Mouse (Mus musculus) olfactory bulb, adult 2 months (tissue): ENCODE measurements around the gene Hist1h3f. TPM values are rescaled to one million over a fixed set of nuclear protein-coding genes. Genes with fewer than 3 reads are reported as not detected.
"Not testable (repeated sequence)": the region's sequence is repeated elsewhere in the genome, so short reads cannot be mapped to it uniquely, and the experiment has no call there.

Experiments used
- H3K27ac ChIP-seq: fragments of 200-500 bp; 2 replicates; pipeline ENCODE4 v1.5.1; 2012; ENCODE audit warnings: low read depth, low read length; ENCODE audit not compliant: insufficient read depth
- H3K4me1 ChIP-seq: fragments of 200-500 bp; 2 replicates; pipeline ENCODE4 v1.6.1; 2012; ENCODE audit warnings: low read length; ENCODE audit not compliant: control insufficient read depth, insufficient read depth
- H3K4me3 ChIP-seq: fragments of 200-500 bp; 2 replicates; pipeline ENCODE4 v1.5.1; 2012; ENCODE audit warnings: mild to moderate bottlenecking, low read depth, low read length, moderate library complexity; ENCODE audit not compliant: insufficient read depth
- CTCF ChIP-seq: fragments of 200-500 bp; IDR thresholded peaks from 2 replicates; pipeline ENCODE4 v1.5.1; 2012; ENCODE audit warnings: low read depth, mild to moderate bottlenecking, low read length, moderate library complexity; ENCODE audit not compliant: insufficient read depth
- POLR2A ChIP-seq: fragments of 200-500 bp; IDR thresholded peaks from 2 replicates; pipeline ENCODE4 v1.6.1; 2012; ENCODE audit warnings: mild to moderate bottlenecking, low read depth, low read length, moderate library complexity; ENCODE audit not compliant: insufficient read depth
- WGBS: fragments of 180-500 bp; shearing (Covaris S2); methylation state at CpG from one replicate; pipeline ENCODE4 v1.1.7; 2018; 5-methylcytosine and 5-hydroxymethylcytosine counted together
- polyA plus RNA-seq: library from polyadenylated mRNA; stranded (reverse); fragments of >200 nt; gene quantifications from 2 replicates; pipeline ENCODE4 v1.2.4, GENCODE M21; 2012; ENCODE audit warnings: low replicate concordance; ENCODE audit not compliant: missing spikeins, insufficient read depth, insufficient read length

Hist1h3f gene
- polyA plus RNA-seq, 1 experiment, result not detected

DNA sequence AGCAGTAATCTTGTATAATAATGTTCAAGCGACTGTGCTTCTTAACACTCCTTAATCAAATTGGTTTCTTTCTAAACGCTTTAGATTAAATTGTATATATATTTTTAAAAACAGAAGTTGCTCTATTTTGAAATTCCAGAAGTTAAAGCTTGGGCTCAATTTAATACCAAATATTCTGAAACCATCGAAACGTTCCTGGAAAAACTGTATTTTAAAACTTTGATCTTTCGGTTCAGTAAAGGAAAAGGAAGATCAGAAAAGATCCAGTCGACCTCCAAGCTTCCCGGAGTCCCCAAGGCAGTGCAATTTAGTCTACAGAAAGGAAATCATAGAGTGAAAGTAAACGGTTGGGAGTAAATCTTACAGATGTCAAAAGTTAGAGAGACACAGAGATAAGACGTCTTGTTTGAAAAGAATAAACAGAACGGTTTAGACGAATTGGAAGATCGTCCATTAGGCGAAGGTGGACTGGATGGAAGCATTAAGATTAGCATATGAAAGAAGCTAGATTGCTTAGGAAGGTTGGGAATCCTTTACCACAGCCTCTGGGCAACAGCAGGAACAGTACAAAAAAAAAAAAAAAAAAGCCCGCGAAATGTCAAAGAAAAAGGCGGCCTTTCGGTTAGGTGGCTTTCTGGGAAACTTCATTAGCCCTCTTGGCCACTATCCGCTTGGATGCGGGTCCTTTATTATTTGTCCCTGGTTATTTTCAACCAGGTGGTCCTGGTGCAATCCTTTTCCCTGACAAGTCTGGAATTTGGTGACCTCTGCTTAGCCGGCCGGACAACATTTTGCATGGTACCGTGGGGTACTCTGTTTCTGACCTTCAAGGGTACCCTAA lies 42.5 kb downstream of the Hist1h3f start:
- 1% methylated on average over 22 of the region's 22 CpGs for WGBS
- Histone ChIP-seq H3K27ac (no peak overlapping the region), H3K4me1 (peaks cover 3% of the 10 kb centered on the region; the same call in 1 of the 2 replicates), H3K4me3 (peak overlapping the region; percentile 13; the same call in 1 of the 2 replicates)
- TF ChIP-seq CTCF, result no peak
- no peak for TF ChIP-seq POLR2A

- WGBS, result 5% methylated on average over 1 of the region's 1 CpGs
- Histone ChIP-seq H3K4me1 (peaks cover 3% of the 10 kb centered on the region; the same call in 1 of the 2 replicates), H3K27ac (no peak overlapping the region), H3K4me3 (no peak overlapping the region)
- no peak for TF ChIP-seq CTCF
- TF ChIP-seq POLR2A, result no peak
Observed at GRCm38 (mm10) chr13:23586940-23587225, 43.0 kb downstream of the Hist1h3f start.

DNA sequence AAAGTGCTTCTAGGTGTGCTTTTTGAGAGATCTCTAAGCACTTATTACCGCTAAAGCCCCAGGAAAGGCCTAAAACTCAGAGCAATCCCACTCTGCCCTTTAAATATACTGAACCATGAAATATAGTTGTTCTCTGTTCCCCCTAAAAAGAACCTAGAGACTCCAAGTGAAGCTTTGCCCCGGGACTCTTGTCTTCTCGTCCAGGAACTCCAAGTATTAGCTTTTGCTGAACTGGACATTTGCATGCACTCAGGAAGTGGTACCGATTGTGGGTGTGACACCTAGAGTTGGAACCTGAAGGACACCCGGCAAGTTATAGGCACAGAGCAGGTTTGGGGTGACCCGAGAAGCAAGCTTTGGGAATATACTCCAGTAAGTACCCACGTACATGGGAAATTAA lies 47.4 kb downstream of the Hist1h3f start:
- H3K4me3 ChIP-seq, result no peak overlapping the region
- 95% methylated on average over 7 of the region's 7 CpGs for WGBS
- no peaks in the 10 kb centered on the region for H3K4me1 ChIP-seq
- no peak for TF ChIP-seq CTCF
- TF ChIP-seq POLR2A, result no peak
- H3K27ac ChIP-seq, result no peak overlapping the region

DNA sequence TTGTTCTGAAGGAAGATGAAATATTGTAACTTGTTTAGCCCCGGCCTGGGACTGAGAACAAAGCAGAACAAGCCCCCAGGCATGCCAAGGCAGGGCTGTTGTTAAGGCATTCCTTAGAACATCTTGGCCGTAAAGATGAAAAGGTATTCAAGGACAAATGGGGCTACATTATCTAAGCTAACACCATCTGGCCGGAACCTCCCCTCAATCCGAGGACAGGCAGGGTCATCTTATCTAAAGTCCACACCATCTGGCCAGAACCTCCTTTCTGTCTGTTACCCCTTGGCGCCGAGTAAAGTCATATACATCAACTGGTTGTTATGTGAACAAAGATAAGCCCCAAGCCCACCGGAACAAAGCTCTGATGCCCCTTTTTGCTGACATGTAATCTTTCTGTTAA lies 48.0 kb downstream of the Hist1h3f start:
- not testable (repeated sequence) for H3K4me1 ChIP-seq, H3K27ac ChIP-seq, H3K4me3 ChIP-seq
- WGBS, result 94% methylated on average over 7 of the region's 7 CpGs

- 75% methylated on average over 7 of the region's 7 CpGs for WGBS
- no peak for TF ChIP-seq CTCF
- TF ChIP-seq POLR2A, result no peak
- Histone ChIP-seq H3K4me1 (no peaks in the 10 kb centered on the region), H3K27ac (no peak overlapping the region), H3K4me3 (no peak overlapping the region)
Observed at GRCm38 (mm10) chr13:23592614-23593013, 48.8 kb downstream of the Hist1h3f start.

DNA sequence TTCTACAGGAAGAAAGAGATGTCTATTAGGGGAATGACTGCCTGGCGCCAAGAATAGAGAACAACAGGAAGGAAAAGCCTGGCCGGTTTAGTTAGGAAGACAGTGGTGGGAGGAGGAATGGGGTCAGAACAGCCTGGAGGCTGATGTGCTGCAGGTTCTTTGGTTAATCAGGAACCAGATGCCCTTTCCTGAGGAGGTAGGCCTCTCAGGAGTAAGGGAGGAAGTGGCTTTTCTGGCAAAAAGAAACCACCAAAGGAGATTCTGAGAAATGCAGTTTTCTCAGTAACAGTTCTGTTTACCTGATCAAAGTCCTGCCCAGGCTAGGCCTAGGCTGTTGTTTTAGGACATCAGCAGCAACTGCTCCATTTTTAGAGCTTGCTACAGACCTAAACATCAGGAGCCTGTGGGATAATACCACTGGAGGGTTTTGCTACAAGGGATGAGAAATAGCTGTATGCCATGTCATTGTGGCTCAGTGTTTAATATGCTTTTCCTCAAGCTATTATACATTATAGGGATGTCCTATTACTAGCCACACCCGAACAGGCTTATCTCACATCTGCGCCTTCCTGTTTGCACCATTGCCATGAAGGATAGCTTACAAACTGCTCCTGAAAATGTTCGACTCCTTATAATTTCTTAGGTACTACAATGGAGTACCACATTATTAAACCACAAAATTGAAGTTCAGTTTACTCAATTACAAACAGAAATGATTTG lies 49.4 kb downstream of the Hist1h3f start:
- Histone ChIP-seq H3K4me1 (no peaks in the 10 kb centered on the region), H3K27ac (no peak overlapping the region), H3K4me3 (no peak overlapping the region)
- 85% methylated on average over 5 of the region's 5 CpGs for WGBS
- TF ChIP-seq CTCF, result no peak
- TF ChIP-seq POLR2A, result no peak

Other genes starting within 250 kb of the Hist1h3f start
- not detected in 2 replicates for gene Zfp322a, start 174.8 kb upstream of the Hist1h3f start, polyA plus RNA-seq
- gene Abt1, start 120.2 kb upstream of the Hist1h3f start, polyA plus RNA-seq, result not detected in 2 replicates
- not detected in 2 replicates for gene Btn1a1, start 78.2 kb upstream of the Hist1h3f start, polyA plus RNA-seq
- not detected in 2 replicates for gene Btn2a2, start 55.2 kb upstream of the Hist1h3f start, polyA plus RNA-seq
- not detected in 2 replicates for gene Hist1h4h, start 13.0 kb upstream of the Hist1h3f start, polyA plus RNA-seq
- gene Hist1h2af, start 10.1 kb upstream of the Hist1h3f start, polyA plus RNA-seq, result not detected in 2 replicates
- not detected in 2 replicates for gene Hist1h3g, start 8.6 kb upstream of the Hist1h3f start, polyA plus RNA-seq
- not detected in 2 replicates for gene Hist1h2bh, start 660 bp upstream of the Hist1h3f start, polyA plus RNA-seq
- not detected in 2 replicates for gene Hist1h4f, start 7.6 kb downstream of the Hist1h3f start, polyA plus RNA-seq
- gene Hist1h1d, start 9.2 kb downstream of the Hist1h3f start, polyA plus RNA-seq, result not detected in 2 replicates
- gene Hist1h3e, start 18.3 kb downstream of the Hist1h3f start, polyA plus RNA-seq, result not detected in 2 replicates
- not detected in 2 replicates for gene Hist1h2ae, start 27.2 kb downstream of the Hist1h3f start, polyA plus RNA-seq
- gene Hist1h2bg, start 27.3 kb downstream of the Hist1h3f start, polyA plus RNA-seq, result not detected in 2 replicates
- gene Hist1h2bf, start 30.1 kb downstream of the Hist1h3f start, polyA plus RNA-seq, result not detected in 2 replicates
- not detected in 2 replicates for gene Hist1h2ad, start 30.3 kb downstream of the Hist1h3f start, polyA plus RNA-seq
- not detected in 2 replicates for gene Hist1h3d, start 31.7 kb downstream of the Hist1h3f start, polyA plus RNA-seq
- gene Hist1h4d, start 37.5 kb downstream of the Hist1h3f start, polyA plus RNA-seq, result not detected in 2 replicates
- gene Hist1h2be, start 77.1 kb downstream of the Hist1h3f start, polyA plus RNA-seq, result not detected in 2 replicates
- gene Hist1h1e, start 78.5 kb downstream of the Hist1h3f start, polyA plus RNA-seq, result not detected in 2 replicates
- not detected in 2 replicates for gene Hist1h2ac, start 139.9 kb downstream of the Hist1h3f start, polyA plus RNA-seq
- not detected in 2 replicates for gene Hist1h2bc, start 140.1 kb downstream of the Hist1h3f start, polyA plus RNA-seq
- gene Hist1h1t, start 151.8 kb downstream of the Hist1h3f start, polyA plus RNA-seq, result not detected in 2 replicates
- gene Hist1h4c, start 154.4 kb downstream of the Hist1h3f start, polyA plus RNA-seq, result not detected in 2 replicates
- gene Hfe, start 166.8 kb downstream of the Hist1h3f start, polyA plus RNA-seq, result not detected in 2 replicates
- not detected in 2 replicates for gene Hist1h1c, start 194.8 kb downstream of the Hist1h3f start, polyA plus RNA-seq
- not detected in 2 replicates for gene Hist1h3c, start 201.6 kb downstream of the Hist1h3f start, polyA plus RNA-seq
- gene Hist1h2bb, start 202.7 kb downstream of the Hist1h3f start, polyA plus RNA-seq, result not detected in 2 replicates
- not detected in 2 replicates for gene Hist1h2ab, start 207.1 kb downstream of the Hist1h3f start, polyA plus RNA-seq
- not detected in 2 replicates for gene Hist1h3b, start 208.2 kb downstream of the Hist1h3f start, polyA plus RNA-seq
- not detected in 2 replicates for gene Hist1h4b, start 213.0 kb downstream of the Hist1h3f start, polyA plus RNA-seq
- gene Hist1h4a, start 217.2 kb downstream of the Hist1h3f start, polyA plus RNA-seq, result not detected in 2 replicates
- gene Hist1h3a, start 218.3 kb downstream of the Hist1h3f start, polyA plus RNA-seq, result not detected in 2 replicates
- gene Hist1h1a, start 219.6 kb downstream of the Hist1h3f start, polyA plus RNA-seq, result not detected in 2 replicates
- gene Trim38, start 225.9 kb downstream of the Hist1h3f start, polyA plus RNA-seq, result not detected in 2 replicates